Mouse (Mus musculus): ENCODE measurements around the gene Acsbg1.
"Not testable (repeated sequence)": the region's sequence is repeated elsewhere in the genome, so short reads cannot be mapped to it uniquely, and the experiment has no call there.

Acsbg1 gene

GRCm38 (mm10) chr9:54661605-54662377 is at the start of gene Acsbg1:
Gene Acsbg1, minus strand, starts transcription at chr9:54661870.
- no peak for DNase-seq (ENCODE audit: low read depth)

DNA sequence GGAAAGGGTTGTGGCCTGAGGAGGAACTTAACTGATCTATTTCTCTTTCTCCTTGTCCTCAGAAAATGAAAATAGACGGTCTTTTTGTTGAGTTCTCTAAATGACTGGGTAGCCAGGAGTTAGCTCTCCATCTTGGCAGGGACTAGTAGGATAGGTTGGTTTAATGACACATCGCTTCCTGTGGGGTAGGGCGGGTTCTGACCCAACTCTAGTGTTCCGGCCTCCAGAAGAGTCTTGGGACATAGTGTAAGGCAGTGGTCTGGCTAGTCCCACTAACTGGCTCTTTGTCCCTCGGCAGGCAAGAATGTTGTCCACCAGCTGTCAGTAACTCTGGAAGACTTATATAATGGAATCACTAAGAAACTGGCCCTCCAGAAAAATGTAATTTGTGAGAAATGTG is 46.4 kb upstream of the Acsbg1 start:
- no peak for DNase-seq (ENCODE audit: low read depth)

DNA sequence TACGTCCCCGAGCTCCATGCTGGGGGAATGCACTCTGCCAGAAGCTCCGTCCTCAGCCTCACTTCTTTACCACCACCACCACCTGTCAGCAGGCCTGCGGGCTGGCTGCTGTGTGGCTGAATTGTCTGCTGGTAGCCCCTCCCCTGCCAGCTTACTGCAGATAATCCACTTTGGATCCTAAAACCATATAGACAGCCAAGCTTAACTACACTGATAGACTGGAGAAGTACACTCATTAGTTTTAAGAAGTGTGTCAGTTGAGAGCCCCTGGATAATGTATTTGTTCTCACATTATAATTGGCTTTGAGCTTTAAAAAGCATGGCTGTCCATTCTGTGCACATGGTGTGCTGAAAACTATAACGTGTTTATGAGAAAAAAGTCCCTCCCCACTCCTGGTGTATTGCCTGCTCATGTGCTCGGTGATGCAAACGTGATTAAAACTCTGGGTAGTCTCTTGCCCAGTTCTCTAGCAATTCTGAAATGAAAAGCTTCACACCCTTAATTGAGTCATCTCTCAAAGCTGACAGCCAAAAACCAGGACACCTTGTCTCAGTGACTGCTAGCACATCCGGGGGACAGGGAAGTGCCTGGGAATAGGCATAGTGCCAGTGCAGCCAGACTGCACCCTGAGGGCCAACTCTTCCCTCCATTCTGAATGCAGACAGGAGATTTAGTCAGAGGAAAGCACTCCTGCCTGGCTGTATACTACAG is 45.8 kb upstream of the Acsbg1 start:
- DNase-seq (ENCODE audit: low read depth) = no peak

- DNase-seq (ENCODE audit: low read depth) = no peak
Observed at GRCm38 (mm10) chr9:54705561-54705960, 43.9 kb upstream of the Acsbg1 start.

- no peak for DNase-seq (ENCODE audit: low read depth)
Observed at GRCm38 (mm10) chr9:54704361-54704760, 42.7 kb upstream of the Acsbg1 start.

GRCm38 (mm10) chr9:54702581-54702980 is 40.9 kb upstream of the Acsbg1 start:
- no peak for DNase-seq (ENCODE audit: low read depth)

DNA sequence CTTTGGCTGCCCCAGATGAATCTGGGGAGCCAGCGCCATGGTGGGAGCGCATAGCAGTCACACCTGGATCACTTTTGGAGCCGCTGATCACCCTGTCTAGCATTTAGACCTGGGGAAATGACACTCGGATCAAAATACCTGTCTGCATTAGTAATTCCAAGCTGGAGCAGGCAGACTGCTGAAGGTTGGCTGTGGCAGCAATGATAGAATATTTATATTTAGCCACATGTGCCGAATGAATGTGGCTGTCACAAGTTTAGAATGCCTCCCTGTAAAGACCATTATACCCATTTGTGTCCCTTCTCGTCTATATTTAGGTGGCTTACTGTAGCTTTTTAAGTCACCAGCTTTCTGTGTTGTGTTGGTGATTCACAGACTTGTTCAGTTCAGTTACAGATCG is 39.1 kb upstream of the Acsbg1 start:
- DNase-seq (ENCODE audit: low read depth) = no peak

GRCm38 (mm10) chr9:54700174-54700475 is 38.5 kb upstream of the Acsbg1 start:
- DNase-seq (ENCODE audit: low read depth) = no peak

- peak; percentile 84 for DNase-seq (ENCODE audit: low read depth)
Observed at GRCm38 (mm10) chr9:54699345-54700173, 37.9 kb upstream of the Acsbg1 start.

DNA sequence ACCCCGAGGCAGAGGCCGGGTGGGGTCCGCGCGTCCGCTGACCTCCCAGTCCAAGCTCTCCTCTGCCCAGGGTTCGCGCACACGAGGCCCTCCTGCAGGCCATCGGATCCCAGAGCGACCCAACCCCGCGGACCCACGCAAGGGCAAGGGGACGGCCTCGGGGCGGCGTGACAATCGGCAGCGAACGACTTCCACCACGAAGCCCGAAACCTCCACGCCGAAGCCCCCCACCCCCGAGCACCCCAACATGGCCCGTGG is 37.3 kb upstream of the Acsbg1 start:
- DNase-seq (ENCODE audit: low read depth) = no peak

GRCm38 (mm10) chr9:54698318-54699086 is 36.8 kb upstream of the Acsbg1 start, which contains the start of gene Dnaja4:
Gene Dnaja4, plus strand, starts transcription at chr9:54698873.
- no peak for DNase-seq (ENCODE audit: low read depth)

GRCm38 (mm10) chr9:54691241-54691805 is 29.7 kb upstream of the Acsbg1 start:
- not testable (repeated sequence) for DNase-seq (ENCODE audit: low read depth)

- DNase-seq (ENCODE audit: low read depth) = not testable (repeated sequence)
Observed at GRCm38 (mm10) chr9:54690697-54691096, 29.0 kb upstream of the Acsbg1 start.

GRCm38 (mm10) chr9:54689446-54689845 is 27.8 kb upstream of the Acsbg1 start:
- no peak for DNase-seq (ENCODE audit: low read depth)

DNA sequence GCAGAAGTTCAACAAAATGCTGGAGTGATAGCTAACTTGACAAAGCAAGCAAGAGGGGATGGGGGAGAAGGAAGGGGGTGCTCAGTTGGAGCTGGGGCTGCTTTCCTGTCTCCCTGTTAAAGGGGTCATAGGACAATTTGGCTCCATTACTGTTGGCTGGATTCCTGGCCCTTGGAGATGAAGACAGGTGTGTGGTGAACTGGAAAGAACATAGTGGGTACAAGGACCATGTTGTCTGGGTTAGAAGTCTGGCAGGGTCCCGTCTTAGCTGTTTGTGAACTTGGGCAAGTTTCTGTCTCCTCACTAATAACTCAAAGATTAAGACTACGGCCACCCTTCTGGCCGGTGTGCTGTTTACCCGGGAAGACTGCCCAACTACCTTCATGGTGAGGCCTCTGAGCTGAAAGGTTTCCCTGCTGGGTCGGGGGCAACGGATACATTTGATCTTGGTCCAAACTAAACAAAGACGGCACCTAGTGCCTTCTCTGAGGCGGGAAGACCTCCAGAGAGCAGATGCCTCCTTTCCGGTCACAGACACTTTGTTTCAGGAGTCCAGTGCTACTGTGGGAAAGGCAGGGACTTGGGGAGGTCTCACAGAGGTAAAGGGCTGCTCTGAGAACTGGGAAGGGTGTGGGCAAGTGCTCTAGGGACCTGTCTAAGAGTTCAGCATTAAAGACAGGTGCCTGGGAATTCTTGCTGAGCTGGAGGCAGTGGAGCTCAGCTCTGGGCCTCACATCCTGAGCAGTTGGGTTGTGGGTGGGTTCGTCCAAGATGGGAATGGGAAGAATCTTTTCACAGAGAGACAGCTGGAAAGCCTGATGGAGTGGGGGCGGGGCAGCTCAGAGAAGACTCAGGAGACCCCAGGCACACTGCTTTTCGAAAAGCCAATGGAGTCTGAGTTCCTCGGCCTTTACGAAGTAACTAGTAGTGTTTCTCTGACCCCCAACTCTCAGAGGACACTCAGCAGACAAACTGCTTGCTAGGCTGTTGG is 25.9 kb upstream of the Acsbg1 start:
- DNase-seq (ENCODE audit: low read depth) = no peak

DNA sequence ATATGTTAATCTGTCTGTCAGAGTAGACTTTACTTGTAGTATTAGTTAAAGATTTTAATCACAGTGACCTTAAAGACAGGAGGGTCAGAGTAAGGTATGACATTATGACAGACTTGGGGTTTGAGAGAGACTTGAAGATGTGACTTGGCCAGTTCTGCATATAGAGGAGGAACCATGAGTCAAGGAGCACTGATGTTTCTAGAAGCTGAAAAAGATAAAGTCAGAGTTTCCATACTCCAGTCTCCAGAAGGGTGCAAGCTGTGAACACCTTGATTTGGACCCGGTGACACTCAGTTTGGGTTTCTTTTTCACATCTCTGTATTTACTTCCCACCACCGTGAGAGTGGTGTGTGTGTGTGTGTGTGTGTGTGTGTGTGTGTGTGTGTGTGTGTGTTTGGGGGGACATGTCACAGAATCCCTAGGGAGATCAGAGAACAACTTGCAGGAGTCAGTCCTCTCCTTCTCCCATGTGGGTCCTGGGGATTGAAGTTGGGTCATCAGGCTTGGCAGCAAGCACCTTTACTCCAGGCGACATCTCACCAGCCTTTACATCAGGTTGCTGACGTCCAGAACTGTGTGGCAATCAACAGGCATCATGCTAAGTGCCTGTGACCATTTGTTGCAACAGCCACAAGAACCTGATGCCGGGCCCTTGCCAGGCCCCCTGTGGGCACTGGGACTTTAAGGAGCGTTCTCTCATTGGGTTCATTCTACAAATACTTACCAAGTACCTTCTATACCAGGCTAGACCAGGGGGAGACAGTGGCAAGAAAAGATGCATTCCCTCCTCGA is 22.3 kb upstream of the Acsbg1 start:
- DNase-seq (ENCODE audit: low read depth) = no peak

DNA sequence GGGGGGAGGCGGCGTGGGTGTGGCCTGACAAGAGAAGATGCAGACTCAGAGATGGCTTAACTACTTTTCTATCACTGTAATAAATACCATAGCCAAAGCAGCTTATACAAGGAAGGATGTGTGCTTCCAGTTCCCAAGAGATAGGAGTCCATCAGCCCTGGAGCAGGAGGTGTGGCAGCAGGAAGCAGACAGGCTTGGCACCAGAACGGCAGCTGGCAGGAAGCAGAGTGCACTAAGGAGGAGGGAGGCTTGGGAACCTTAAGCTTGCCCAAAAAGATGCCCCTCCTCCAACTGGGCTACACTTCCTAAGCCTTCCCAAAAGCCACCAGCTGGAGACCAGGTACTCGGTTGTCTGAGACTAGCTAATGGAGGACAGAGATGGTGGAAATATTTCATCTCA is 21.2 kb upstream of the Acsbg1 start:
- no peak for DNase-seq (ENCODE audit: low read depth)

DNA sequence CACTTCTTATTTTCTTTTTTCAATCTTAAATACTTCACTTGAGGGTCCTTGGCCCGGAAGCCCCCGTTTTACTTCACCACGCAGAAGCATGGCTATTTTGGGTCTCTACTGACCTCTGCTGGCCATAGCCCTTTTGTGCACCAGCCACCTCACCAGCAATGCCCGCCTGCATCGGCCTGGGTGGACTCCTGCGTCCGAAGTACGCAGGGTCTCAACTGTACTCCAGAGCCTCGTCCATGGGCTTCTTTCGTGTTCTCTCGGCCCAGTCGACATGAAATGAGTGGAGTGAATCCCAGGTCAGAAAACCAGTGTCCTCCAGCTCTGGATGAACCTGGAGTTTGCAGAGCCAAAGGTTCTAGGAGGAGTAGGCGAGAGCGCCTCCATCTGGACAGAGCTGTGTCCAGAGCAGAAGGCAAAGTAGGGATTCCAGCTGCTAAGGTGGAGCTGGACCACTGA is 14.9 kb upstream of the Acsbg1 start:
- DNase-seq (ENCODE audit: low read depth) = peak; percentile 83

DNA sequence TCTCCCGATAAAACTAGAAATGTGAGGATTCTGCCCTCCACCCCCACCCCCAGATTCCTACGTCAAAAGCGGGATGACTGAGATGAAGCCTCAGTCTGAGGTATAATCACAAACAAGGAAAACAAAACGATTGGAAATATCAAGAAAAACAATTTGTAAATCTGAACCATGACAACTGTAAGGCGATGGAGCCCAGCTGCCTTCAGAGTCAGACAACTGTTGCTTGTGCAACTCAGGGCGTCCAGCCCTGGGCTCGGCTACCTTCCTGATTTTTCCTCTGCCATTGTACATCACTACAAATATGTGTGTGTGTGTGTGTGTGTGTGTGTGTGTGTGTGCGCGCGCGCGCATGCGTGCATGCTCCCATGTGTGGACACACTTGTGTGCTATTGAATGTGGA is 12.2 kb upstream of the Acsbg1 start:
- DNase-seq (ENCODE audit: low read depth) = no peak

- DNase-seq (ENCODE audit: low read depth) = no peak
Observed at GRCm38 (mm10) chr9:54671962-54672361, 10.3 kb upstream of the Acsbg1 start.

All from NIH3T3 (cell line).